Mouse (Mus musculus): ENCODE measurements around the gene Zcchc7.
A peak's percentile ranks its signal among the peaks of the same experiment; 100 is the strongest.

DNA sequence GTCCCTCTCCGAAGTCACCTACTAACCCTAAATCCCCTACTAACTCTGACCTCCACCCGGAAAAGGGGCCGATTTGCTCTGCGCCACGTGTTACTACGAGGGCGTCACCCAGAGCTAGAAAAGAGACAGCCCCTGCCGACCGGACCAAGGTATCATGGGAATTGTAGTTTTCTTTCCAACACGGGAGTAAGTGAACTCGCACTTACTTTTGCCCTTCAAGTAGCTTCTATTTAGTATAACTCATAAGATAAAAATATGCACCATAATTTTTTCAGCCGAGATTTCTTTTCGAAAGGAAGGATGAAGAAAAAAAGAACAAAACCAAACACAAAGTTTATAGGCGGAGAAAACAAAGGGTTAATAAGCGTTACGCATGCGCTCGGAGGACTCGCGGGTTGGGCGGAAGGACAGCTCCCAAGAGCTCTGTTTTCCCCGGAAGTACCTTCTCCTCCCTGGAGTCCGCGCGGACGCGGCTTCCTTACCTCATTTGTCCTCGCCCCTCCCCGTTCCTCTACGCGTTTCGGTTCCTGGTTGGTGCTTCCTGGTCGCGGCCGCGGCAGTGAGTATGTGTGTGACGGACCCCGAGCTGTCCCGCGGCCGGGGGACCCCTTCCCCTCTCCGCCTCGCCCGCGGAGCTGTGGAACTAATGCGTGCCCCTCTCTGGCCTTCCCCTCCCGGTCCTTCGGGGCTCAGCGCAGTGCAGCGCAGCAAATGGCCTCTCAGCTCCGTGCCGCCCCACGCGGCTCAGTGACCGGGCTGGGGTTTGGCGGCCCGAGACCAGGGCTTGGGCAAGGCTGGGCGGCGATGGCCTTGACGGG lies 666 bp downstream of the Zcchc7 start:
- TF ChIP-seq CTCF (IDR thresholded peaks at IDR 0.05; ENCODE audit: insufficient read depth, low read length) (no peak), POLR2A (IDR thresholded peaks at IDR 0.05; ENCODE audit: borderline replicate concordance, extremely low read depth, low read depth, low read length) (peak; percentile 94)

Data from lung, adult 2 months (tissue).